Mouse (Mus musculus): ENCODE measurements around the gene Rmi2. TPM values are rescaled to one million over a fixed set of nuclear protein-coding genes. Genes with fewer than 3 reads are reported as not detected.

Gene Rmi2
- polyA plus RNA-seq, 1 experiment from 2014 or later: 2.8 TPM

DNA sequence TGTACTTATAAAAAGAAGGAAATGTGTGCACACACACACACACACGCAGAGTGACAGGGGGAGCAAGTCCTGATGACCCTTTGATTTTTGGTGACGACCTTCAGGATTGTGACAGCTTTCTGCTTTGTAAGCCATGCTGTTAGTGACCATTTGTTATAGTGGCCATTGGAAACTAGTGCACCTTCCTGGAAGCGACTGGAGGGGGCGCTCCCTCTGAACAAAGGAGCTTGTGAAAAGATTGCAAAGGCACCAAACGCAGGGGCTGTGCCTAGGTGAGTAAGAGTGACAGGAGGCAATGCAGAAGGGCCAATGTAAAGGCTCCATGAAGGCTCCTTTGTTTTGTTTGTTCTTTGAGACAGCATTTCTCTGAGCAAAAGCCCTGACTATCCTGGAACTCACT lies 68.0 kb downstream of the Rmi2 start:
- Histone ChIP-seq H3K9me3 (no peaks in the 10 kb centered on the region), H3K36me3 (no peaks in the 10 kb centered on the region), H3K27ac (no peak overlapping the region), H3K4me3 (no peak overlapping the region), H3K4me1 (peaks cover 8% of the 10 kb centered on the region), H3K9ac (no peak overlapping the region), H3K27me3 (no peaks in the 10 kb centered on the region), H3K4me2 (no peak overlapping the region)
- no peak for ATAC-seq (ENCODE audit: insufficient number of reproducible peaks, low FRiP score, low TSS enrichment, low read depth)
- 54% methylated on average over 5 of the region's 5 CpGs for WGBS

DNA sequence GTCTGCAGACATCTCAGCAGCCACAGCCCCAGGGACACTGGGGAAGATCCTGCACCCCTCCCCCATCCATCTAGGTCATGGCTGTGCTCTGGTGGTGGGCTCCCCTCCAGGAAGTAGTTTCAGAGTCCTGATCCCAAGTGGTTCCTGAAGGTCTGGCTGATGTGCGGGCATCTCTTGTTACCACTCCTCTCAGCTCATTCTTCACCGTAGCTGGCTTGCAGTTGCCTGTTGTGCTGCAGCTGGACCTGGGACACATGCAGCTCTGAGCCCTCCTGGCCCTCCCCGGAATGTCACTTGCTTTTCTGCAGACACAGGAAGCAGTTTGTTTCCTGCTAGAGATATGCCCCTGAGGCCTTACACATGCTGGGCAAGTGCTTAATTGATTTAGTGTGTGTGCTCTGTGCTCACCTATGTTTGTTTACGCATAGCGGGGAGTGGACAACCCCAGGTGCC lies 70.8 kb downstream of the Rmi2 start:
- Histone ChIP-seq H3K27ac (no peak overlapping the region), H3K4me1 (peaks cover 8% of the 10 kb centered on the region), H3K36me3 (no peaks in the 10 kb centered on the region), H3K27me3 (no peaks in the 10 kb centered on the region), H3K9ac (no peak overlapping the region), H3K4me2 (no peak overlapping the region), H3K4me3 (no peak overlapping the region), H3K9me3 (no peaks in the 10 kb centered on the region)
- 27% methylated on average over 5 of the region's 5 CpGs for WGBS
- no peak for ATAC-seq (ENCODE audit: insufficient number of reproducible peaks, low FRiP score, low TSS enrichment, low read depth)

DNA sequence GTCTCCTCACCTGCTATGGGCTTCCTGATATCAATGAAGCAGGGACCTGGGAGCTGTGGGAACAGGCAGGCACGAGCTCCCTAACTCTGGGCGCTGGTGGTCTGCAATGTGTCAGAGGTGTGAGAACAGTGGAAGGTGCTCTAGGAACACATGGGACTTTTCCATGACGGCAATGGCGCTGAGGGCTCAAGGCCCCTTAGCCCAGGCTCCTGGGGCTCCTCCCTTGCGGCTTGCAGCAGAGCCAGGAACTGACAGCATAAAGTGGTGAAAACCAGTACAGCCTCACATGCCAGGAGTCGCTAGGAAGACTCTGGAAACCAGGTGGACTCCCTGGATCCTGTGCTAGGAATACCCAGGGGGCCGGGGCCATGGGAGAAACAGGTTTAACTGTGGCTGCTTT lies 75.7 kb downstream of the Rmi2 start:
- ATAC-seq (ENCODE audit: insufficient number of reproducible peaks, low FRiP score, low TSS enrichment, low read depth): no peak

DNA sequence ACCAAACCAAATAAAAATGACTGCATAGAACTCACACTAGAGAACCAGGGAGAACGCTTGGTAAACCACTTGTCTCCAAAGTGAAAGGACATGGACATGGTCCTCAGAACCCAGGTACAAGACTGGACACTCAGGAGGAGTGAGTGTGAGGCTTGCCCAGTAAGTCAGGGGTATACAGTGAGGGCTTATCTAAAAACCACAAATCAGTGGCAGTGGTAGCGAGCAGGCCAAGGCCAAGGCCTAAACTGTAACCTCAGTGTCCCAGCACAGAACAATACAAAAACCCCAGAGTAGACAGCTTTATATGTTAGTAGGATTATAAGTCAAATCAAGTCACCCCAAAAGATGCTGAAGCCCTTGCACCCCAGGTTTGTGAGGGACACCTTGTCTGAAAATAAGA lies 76.2 kb downstream of the Rmi2 start:
- WGBS: 82% methylated on average over 2 of the region's 2 CpGs
- Histone ChIP-seq H3K4me1 (peaks cover 4% of the 10 kb centered on the region), H3K4me3 (no peak overlapping the region), H3K27me3 (no peaks in the 10 kb centered on the region), H3K27ac (no peak overlapping the region), H3K9me3 (no peaks in the 10 kb centered on the region), H3K4me2 (no peak overlapping the region), H3K36me3 (no peaks in the 10 kb centered on the region), H3K9ac (no peak overlapping the region)
- ATAC-seq (ENCODE audit: insufficient number of reproducible peaks, low FRiP score, low TSS enrichment, low read depth): no peak

More for the DNA sequence above, 75.7 kb downstream of the Rmi2 start:
- H3K9ac ChIP-seq: no peak overlapping the region
- 68% methylated on average over 7 of the region's 7 CpGs for WGBS
- H3K27me3 ChIP-seq: no peaks in the 10 kb centered on the region
- H3K4me1 ChIP-seq: peaks cover 9% of the 10 kb centered on the region
- no peaks in the 10 kb centered on the region for H3K9me3 ChIP-seq
- H3K27ac ChIP-seq: no peak overlapping the region
- H3K4me3 ChIP-seq: no peak overlapping the region
- H3K36me3 ChIP-seq: no peaks in the 10 kb centered on the region
- H3K4me2 ChIP-seq: no peak overlapping the region

DNA sequence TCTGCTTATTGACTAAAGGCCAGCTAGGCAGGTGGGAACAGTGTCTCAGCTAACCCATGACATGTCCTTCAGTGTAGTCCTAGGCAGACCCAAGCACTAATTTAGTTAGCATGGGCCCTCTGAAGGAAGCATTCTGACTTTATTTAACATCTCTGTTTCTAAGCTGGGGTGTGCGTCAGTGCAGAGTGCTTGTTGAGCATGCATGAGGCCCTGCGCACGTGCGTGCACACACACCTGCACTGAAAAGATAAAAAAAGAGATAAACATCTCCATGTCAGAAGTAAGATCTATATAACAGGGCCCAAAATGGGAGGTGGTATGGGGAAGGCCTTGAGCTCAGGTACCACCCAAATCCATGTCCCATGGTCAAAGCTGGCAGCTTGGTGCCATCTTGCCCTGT lies 80.2 kb downstream of the Rmi2 start:
- no peak overlapping the region for H3K27ac ChIP-seq
- H3K27me3 ChIP-seq: no peaks in the 10 kb centered on the region
- no peaks in the 10 kb centered on the region for H3K9me3 ChIP-seq
- H3K9ac ChIP-seq: no peak overlapping the region
- no peak overlapping the region for H3K4me3 ChIP-seq
- 97% methylated on average over 4 of the region's 4 CpGs for WGBS
- ATAC-seq (ENCODE audit: insufficient number of reproducible peaks, low FRiP score, low TSS enrichment, low read depth): no peak
- H3K4me2 ChIP-seq: no peak overlapping the region
- H3K36me3 ChIP-seq: no peaks in the 10 kb centered on the region
- peaks cover 4% of the 10 kb centered on the region; the same call in 1 of the 2 replicates for H3K4me1 ChIP-seq

DNA sequence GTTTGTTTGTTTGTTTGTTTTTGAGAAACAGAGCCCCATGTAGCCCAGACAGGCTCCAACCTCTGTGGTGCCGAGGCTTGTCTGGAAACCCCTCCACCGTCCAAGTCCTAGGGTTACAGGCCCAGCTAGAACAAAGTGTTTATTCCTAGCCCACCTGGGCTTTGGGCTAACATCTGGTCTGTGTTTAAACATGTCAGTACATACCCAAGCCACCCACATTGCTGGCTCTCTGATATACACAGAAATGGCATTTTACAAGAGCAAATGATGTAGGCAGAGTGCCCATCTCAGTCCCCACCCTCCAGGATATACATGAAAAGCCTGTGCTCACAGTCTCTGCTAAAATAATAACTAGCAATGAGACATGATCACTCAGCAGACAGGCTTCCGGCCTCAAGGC lies 81.4 kb downstream of the Rmi2 start:
- Histone ChIP-seq H3K27me3 (no peaks in the 10 kb centered on the region), H3K4me3 (no peak overlapping the region), H3K4me2 (no peak overlapping the region), H3K36me3 (no peaks in the 10 kb centered on the region), H3K27ac (no peak overlapping the region), H3K9ac (no peak overlapping the region), H3K9me3 (no peaks in the 10 kb centered on the region), H3K4me1 (peaks cover 4% of the 10 kb centered on the region; the same call in 1 of the 2 replicates)
- 31% methylated on average over 3 of the region's 3 CpGs for WGBS
- no peak; the same call in 1 of the 2 replicates for ATAC-seq (ENCODE audit: insufficient number of reproducible peaks, low FRiP score, low TSS enrichment, low read depth)

DNA sequence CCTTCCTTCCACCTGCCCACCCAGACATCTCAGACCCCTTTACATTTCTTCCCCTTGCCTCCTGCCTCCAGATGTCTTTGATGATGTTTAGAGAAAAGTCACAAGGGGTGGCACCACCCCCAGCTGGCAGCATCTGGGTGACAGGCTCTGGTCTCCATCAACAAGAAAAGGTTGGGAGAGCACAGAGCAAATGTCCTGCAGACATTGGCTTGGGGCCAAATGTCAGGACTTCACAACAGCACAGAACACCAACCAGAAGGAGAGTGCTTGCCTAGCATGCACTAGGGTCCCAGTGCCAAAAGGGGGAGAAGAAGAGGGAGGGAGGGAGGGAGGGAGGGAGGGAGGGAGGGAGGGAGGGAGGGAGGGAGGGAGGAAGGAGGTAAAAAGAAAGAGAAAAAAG lies 85.0 kb downstream of the Rmi2 start:
- Histone ChIP-seq H3K27me3 (no peaks in the 10 kb centered on the region), H3K9me3 (no peaks in the 10 kb centered on the region)
- ATAC-seq (ENCODE audit: insufficient number of reproducible peaks, low FRiP score, low TSS enrichment, low read depth): no peak

DNA sequence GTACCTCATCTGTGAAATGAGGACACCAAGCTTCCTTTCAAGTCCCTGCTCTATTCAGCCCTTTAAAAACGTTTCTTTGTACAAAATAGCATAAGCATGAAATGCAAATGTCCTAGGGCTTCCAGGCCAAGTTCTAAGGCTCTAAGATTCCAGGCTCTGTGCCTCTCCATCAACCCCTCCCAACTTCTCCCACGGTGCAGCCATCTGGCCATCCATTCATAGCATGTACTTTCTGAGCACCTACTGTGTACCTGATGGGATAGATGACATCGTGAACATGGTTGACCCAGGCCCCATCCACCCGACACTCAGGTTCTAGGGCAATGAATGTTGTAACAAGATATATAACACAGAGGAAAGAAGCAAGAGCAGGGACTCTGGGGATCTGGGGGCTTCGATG lies 88.7 kb downstream of the Rmi2 start:
- H3K4me1 ChIP-seq: peaks cover 7% of the 10 kb centered on the region
- ATAC-seq (ENCODE audit: insufficient number of reproducible peaks, low FRiP score, low TSS enrichment, low read depth): no peak
- 75% methylated on average over 5 of the region's 5 CpGs for WGBS
- H3K36me3 ChIP-seq: no peaks in the 10 kb centered on the region
- H3K27me3 ChIP-seq: no peaks in the 10 kb centered on the region
- no peak overlapping the region for H3K27ac ChIP-seq
- no peak overlapping the region for H3K4me3 ChIP-seq
- H3K9ac ChIP-seq: no peak overlapping the region
- H3K4me2 ChIP-seq: no peak overlapping the region
- H3K9me3 ChIP-seq: no peaks in the 10 kb centered on the region

More for the DNA sequence above, 85.0 kb downstream of the Rmi2 start:
- Histone ChIP-seq H3K4me1 (no peaks in the 10 kb centered on the region), H3K27ac (no peak overlapping the region), H3K9ac (no peak overlapping the region), H3K4me2 (no peak overlapping the region), H3K36me3 (no peaks in the 10 kb centered on the region), H3K4me3 (no peak overlapping the region)

DNA sequence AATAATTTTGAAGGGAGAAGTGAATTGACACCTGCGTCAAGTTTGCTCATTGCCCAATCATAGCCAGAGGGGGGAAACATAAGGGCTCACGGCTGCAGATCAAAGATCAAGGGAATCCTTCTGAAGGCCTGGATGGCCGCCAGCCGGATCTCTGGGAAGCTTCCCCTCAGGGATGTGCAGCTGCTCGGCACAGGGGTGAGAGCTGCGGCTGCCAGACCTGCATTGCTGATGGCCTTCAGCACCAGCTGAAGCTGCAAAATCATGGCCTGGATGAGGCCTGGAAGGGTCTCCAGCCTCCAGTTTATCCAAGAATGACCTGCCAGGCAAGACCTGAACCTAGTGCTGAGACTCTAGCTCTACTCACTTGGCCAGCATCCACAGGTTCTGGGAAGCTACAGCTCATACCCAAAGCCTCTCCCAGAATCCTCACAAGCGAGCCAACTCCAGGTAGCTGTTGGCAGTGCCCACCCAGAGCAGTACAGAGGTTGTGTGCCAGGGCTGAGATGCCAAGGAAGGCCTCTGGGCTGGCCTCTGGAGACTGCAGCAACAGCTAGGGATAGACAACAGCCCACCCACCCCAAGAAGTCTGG lies 90.8 kb downstream of the Rmi2 start:
- no peak overlapping the region for H3K4me2 ChIP-seq
- peak; percentile 53; the same call in 1 of the 2 replicates for ATAC-seq (ENCODE audit: insufficient number of reproducible peaks, low FRiP score, low TSS enrichment, low read depth)
- no peak overlapping the region for H3K9ac ChIP-seq
- WGBS: 18% methylated on average over 7 of the region's 7 CpGs
- H3K36me3 ChIP-seq: no peaks in the 10 kb centered on the region
- peaks cover 7% of the 10 kb centered on the region for H3K4me1 ChIP-seq
- no peaks in the 10 kb centered on the region for H3K27me3 ChIP-seq
- H3K27ac ChIP-seq: peak overlapping the region; percentile 11; the same call in 1 of the 2 replicates
- H3K9me3 ChIP-seq: no peaks in the 10 kb centered on the region
- H3K4me3 ChIP-seq: no peak overlapping the region

DNA sequence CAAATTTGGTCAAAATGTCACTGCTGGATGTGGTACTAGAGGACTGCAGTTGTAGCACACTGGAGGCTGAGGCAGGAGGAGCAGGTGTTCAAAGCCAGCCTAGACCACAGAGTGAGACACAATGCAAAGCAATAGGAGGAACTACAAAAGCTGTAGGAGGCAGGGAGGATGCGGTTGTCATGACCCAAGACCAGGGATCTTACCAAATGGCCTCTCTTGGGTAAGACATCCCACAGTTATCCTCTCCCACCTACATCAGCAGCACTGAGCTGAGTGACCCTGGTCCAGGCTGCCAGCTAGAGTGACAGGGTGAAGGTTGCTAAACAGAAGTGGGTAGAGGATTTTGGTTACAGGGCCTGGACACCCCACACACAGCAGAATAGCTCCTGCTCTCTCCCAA lies 92.2 kb downstream of the Rmi2 start:
- Histone ChIP-seq H3K4me3 (no peak overlapping the region), H3K9ac (no peak overlapping the region), H3K27ac (no peak overlapping the region), H3K9me3 (no peaks in the 10 kb centered on the region), H3K4me2 (no peak overlapping the region), H3K4me1 (peaks cover 7% of the 10 kb centered on the region), H3K27me3 (no peaks in the 10 kb centered on the region), H3K36me3 (no peaks in the 10 kb centered on the region)
- no peak for ATAC-seq (ENCODE audit: insufficient number of reproducible peaks, low FRiP score, low TSS enrichment, low read depth)
- WGBS: 86% methylated on average over 1 of the region's 1 CpGs

DNA sequence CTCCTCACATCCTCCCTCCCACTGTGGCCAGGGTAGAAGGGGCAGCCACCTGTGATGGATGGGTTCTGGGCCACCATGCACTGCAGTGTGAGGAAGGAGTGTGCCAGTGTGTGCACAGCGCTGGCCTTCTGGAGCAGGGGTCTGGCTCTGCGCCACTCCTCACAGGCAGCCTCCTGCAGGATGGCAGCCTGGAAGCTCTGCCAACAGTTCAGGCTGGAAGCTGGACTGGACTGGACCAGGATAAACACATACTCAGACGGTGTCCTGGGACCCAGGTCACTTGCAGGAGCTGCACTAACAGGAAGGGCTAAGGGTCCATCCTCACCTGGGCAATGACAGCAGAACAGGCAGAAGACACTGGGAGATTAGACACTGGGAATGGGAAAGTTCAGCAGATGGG lies 98.5 kb downstream of the Rmi2 start:
- H3K4me3 ChIP-seq: no peak overlapping the region
- no peaks in the 10 kb centered on the region for H3K9me3 ChIP-seq
- no peaks in the 10 kb centered on the region for H3K4me1 ChIP-seq
- no peak overlapping the region for H3K27ac ChIP-seq
- no peak overlapping the region for H3K4me2 ChIP-seq
- H3K9ac ChIP-seq: no peak overlapping the region
- 78% methylated on average over 3 of the region's 3 CpGs for WGBS
- ATAC-seq (ENCODE audit: insufficient number of reproducible peaks, low FRiP score, low TSS enrichment, low read depth): 0 out of 2 replicates have a peak, but pooled peaks have one; percentile 8
- H3K36me3 ChIP-seq: no peaks in the 10 kb centered on the region
- no peaks in the 10 kb centered on the region for H3K27me3 ChIP-seq

DNA sequence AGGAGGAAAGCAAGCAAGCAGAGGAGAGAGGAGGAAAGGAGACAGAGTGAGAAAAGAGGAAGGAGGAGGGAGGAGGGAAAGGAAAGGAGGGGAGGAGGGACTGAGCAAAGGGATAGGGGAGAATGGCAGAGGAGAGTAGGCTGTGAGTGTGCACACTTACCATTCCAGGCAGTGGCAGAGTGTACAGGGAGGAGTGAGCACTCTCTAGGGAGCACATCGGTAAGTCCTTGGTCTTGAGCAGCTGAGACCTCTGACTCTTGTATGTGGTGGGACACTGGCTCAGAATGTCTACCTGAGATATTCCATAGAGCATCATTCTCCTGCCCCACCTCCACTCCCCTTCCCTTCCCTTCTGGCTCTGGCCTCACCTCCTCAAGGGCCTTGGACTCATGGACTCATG lies 99.2 kb downstream of the Rmi2 start:
- H3K36me3 ChIP-seq: no peaks in the 10 kb centered on the region
- WGBS: 94% methylated on average over 1 of the region's 1 CpGs
- no peaks in the 10 kb centered on the region for H3K9me3 ChIP-seq
- H3K4me2 ChIP-seq: no peak overlapping the region
- no peak overlapping the region for H3K27ac ChIP-seq
- H3K27me3 ChIP-seq: no peaks in the 10 kb centered on the region
- no peak overlapping the region for H3K9ac ChIP-seq
- no peak overlapping the region for H3K4me3 ChIP-seq
- H3K4me1 ChIP-seq: no peaks in the 10 kb centered on the region
- ATAC-seq (ENCODE audit: insufficient number of reproducible peaks, low FRiP score, low TSS enrichment, low read depth): peak; percentile 56; the same call in 1 of the 2 replicates
